Mouse (Mus musculus) 3134 (cell line): ENCODE data around the gene Gfap.

Experiments
- DNase-seq: peaks from one replicate; pipeline ENCODE4 v3.0.0-alpha.2; 2011; ENCODE audit warnings: low spot score; ENCODE audit not compliant: insufficient read length; ENCODE audit errors: extremely low read depth

Gene Gfap

DNA sequence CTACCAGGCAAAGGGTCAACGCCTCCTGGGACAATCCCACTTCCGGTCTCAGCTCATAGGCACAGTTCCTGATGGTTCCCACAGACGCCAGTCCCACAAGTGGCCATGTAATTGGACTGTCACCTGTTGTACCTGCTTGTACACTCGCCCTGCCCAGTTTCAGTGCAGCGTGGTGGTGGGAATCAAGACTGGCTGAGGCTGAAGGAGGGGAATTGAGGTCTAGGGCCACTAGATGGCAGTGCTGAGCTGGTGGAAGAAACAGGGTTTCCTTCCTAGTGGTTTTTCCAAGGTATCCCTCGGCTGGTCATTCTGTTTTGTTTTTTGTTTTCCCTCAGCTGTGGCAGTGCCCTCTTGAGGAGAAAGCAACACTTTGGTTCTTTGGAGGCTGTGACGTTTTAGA is at the start of gene Gfap:
Gene Gfap, minus strand, starts transcription at position 150 of the 400 bp plus-strand sequence.
- peak; percentile 42 for DNase-seq

GRCm38 (mm10) chr11:102948043-102948961 is 47.6 kb upstream of the Gfap start:
- no peak for DNase-seq

DNA sequence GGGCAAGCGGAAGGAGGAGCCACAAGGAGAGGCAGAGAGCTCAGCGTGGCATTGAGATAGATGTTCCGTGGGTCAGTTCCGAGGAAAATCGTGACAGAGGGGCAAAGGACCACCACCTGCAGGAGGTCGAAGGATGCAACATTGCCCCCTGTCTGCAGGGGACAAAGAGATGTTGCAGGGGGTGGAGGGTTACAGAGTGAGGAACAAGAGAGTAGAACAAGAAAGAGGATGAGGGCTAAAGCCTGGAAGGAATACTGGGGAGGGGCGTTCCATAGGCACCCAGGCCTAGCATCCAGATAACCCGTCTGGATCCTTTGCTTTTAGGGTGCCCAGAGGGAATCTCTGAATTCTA is 46.3 kb upstream of the Gfap start:
- DNase-seq, result no peak

- DNase-seq, result no peak
Measured at GRCm38 (mm10) chr11:102946265-102946991, 45.7 kb upstream of the Gfap start, which contains the start of gene C1ql1. TSS of gene C1ql1 (minus strand) at chr11:102946688.

DNA sequence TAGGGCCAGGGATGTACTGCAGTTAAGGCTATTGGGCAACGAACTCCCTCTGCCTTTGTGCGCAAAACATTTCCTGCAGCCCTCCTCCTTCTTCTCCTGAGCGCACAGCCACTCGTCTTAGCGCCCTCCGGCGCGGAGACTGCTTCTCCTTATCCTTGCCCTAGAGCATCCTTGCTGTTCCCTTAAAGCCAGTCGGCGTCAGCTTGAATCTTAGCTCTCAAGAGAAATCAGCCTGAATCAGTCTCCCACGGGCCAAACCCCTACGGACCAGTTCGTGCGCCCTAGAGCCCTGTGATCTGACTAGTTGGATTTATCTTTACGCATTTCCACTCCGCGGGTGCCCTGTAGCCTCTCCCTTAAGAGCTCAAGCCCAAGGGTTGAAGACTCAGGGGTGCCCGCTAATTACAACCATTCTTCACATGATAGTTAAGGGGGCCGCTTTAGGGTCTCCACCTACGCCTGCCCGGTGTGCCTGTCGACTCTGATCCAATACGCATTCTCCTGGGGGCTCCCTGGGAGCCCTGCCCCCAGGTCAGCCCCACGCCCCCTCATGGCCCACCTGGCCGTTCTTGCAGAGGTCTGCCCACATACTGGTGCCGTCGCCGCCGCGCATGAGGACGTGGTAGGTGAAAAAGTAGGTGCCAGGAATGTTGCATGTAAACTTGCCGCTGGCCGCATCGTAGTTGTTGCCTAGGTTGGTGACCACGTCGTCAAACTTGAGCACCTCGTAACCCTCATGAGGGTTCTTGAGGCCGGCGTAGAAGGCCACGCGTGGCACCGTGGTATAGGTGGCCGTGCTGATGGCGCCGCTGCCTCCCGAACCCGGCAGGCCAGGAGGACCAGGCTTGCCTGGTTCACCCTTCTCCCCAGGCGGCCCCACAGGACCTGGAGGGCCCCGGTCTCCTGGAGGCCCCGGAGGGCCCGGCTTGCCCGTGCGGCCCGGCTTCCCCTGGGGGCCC is 44.9 kb upstream of the Gfap start:
- DNase-seq, result no peak

DNA sequence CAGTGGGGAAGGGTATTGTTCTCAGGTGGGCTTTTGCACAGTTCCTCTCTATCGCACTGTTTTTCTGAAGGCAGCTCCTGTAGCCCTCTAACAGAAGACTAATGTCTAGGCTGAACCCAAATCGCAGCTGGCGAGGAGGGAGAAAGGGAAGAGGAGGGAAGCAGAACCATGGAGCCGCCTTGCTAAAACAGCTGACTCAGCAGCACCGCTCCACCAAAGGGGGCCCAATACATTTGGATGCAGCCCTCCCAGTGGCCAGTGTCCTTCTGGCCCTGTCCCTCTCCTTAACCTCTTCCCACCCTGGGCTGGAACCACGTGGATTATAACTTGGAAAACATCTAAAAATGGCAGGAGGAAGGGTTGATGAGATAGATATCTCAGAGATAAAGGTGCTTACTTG is 40.5 kb upstream of the Gfap start:
- DNase-seq, result no peak

DNA sequence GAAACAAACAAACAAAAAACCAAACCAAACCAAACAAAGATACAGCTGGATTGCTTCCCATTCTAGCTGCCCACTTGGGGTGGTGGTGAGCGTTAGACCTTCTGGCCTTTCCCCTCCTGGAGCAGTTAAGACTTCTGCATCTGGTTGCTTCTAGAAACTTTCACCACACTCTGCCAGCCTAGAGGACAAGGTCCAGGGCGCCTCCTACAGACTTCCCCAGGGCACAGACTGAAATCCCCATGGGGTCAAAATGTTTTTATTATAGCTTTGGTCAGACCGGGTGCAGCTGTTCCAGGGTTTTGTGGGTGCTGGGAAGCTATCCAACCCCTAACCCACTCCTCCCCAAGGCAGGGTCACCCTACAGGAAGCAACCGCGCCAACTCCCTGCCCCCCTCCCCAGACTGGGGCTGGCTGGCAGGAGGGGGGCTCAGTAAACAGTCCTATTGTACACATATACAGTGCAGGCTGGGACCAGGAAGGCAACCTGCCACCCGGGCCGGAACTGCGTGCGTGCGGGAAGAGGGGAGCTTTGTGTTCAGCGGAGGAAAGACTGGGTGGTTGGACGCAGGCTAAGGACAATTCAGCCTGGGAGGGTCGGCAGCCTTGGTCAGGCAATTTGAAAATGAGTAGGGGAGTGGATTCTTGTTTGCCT is 38.4 kb upstream of the Gfap start:
- DNase-seq, result no peak

DNA sequence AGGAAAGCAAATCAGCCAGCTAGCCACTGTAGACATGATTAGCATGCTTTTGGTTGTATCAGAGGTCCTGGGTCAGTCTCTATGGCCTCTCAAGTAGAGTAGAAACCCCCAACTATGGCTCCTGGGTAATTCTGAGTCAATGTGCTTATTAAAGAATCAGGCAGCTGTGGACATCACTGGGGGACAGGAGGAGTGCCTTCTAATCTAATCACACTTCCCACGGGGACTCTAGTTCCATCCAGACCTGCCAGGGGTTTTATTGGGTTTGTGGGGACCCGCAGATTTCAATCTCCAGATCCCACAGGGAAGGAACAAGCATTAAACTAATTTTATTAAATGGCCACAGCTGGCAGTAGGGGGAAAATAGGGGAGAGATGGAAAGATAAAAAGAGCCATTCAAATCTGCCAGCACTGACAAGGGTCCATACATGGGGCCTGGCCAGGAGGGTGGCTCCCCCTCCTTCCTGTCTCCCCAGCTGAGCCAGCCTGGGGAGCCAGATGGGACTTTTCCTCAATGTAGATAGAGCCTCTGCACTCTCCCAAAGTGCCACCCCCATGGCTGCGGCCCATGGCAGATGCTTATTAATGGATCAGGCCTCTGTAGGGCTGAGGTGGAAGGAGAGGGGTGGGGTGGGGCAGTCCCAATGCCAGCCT is 36.9 kb upstream of the Gfap start:
- DNase-seq, result no peak

GRCm38 (mm10) chr11:102936272-102936671 is 35.6 kb upstream of the Gfap start:
- no peak for DNase-seq

DNA sequence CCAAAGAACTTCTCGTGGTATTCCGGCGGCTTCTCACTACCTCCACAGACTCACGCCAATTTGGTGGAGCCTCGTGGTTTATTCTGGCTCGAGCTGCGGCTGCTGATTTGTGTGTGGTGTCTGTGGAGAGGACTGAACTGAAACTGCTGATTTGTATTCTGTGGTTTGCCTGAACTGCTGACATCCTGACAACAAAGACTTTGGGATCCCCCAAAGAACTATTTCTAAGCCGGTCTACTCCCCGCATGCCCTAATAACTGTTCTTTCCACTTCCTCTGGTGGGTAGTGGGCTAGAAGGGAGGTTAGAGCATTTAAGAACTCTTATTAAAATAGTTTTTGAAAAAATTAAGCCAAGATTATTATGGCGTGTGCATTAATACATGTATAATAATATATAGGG is 30.0 kb upstream of the Gfap start:
- no peak for DNase-seq

DNA sequence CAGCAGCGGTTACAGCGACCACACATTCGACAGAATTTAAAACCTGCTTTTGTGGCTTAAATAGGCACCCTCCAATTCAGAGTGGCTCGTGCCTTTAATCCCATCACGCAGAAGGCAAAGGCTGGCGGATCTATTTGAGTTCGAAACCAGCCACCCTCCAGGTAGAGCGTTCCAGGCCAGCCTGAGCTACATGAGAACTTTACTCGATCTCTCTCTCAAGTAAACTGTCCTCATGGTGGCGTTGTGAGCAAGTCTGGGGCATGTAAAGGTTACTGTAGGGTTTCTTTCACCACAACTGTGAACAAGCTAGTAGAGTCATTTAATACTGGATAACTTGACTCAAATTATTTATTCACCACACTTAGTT is 24.6 kb upstream of the Gfap start:
- DNase-seq, result no peak

- DNase-seq, result peak; percentile 96
Measured at GRCm38 (mm10) chr11:102924557-102925350, 24.0 kb upstream of the Gfap start, which contains the start of gene Kif18b. TSS of gene Kif18b (minus strand) at chr11:102925124.

DNA sequence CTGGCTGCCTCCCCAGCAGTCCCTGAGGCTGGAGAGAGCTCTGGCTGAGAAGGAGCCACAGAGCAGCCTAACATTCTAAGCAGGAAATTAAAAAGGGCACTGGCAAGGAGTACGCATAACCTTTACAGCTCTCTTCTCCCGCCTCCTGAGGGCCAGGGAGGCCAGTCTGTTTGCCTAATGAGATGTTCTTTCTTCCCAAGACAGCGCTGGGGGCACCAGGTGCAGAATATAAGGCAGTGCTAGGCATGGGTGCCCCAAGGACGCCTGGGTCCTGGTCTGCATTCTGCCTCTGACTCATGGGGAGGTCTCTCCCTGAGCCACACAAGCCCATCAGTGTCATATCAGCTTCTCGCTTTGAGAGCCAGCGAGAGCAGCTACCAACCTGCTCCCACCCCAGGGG is 20.8 kb upstream of the Gfap start:
- DNase-seq, result no peak

GRCm38 (mm10) chr11:102918077-102918476 is 17.4 kb upstream of the Gfap start:
- no peak for DNase-seq

DNA sequence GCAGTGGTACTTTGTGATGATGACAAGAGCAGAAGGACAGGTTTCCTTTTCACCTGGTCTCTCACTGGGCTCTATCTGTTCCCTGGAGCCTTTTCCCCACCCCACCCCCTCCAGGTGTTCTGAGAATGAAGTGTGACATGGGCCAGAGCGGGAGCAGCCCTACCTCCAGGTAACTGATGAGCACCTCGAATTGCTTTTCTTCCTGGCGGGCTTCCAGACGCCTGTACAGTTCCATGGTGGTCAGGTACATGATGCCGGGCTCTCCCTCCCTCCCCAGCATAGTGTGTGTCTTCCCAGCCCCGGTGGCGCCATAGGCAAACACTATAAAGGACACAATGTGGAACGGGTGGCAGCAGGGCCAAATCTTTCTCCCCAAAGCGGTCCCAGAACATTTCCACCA is 14.7 kb upstream of the Gfap start:
- DNase-seq, result no peak

DNA sequence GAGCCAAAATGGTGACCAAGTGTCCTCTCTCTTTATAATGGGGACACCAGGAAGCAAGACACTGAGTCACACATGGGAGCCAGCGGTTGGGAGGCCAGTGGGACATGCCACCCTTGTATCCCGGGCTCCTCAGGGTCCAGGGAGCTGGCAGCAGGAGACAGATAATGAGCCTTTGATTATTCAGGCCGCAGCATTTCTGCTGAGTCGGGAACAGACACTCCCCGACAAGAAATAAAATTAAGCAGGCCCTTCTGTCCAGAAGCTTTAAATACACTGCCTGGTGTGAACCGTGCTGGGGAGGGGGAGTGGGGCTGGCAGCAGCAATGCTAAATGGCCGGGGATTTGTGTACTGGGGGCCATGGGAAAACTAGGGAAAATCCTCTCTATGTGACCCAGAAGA is 10.7 kb upstream of the Gfap start:
- no peak for DNase-seq

- no peak for DNase-seq
Measured at GRCm38 (mm10) chr11:102903654-102904053, 2.9 kb upstream of the Gfap start.

DNA sequence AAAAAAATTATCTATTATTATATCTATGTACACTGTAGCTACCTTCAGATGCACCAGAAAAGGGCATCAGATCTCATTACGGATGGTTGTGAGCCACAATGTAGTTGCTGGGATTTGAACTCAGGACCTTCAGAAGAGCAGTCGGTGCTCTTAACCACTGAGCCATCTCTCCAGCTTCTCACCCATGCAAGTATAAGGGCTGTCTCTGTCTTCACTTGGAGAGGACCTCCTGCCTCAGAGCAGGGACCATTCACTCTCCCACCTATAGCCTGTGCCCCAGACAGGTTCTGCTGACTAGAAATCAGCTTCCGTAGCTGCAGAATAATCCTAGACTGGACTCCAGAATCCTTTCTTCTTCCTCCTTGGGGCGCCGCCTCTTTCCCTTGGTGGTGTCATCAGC is 1.4 kb upstream of the Gfap start:
- DNase-seq, result no peak

DNA sequence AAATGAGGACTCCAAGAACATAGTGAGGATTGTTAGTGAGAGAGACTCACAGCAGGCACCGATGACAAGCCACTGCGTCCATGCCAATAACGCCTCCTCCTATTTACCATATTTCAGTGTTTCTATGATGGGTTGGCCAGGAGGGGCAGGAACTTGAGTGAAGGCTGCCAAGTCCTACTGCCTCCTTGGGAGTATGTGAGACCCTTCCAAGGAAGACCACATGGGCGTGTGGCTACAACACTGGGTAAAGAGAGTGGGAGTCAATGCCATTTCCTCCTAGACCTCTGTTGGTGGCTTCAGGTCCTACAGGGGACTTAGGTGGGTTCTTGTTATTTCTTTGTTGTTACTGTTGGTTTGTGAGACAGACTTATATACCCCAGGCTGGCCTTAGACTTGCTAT is 487 bp upstream of the Gfap start:
- DNase-seq, result no peak
